In genomic region chr19:38223356-38223904, GRCm38 (mm10) we compare ENCODE assay signal across 8 mouse cellular contexts. TPM values are rescaled to one million over a fixed set of nuclear protein-coding genes. Genes with fewer than 3 reads are reported as not detected.
DNase-seq lines count a peak whose midpoint lies in the region; ATAC-seq and TF ChIP-seq lines count a peak whose summit lies in the region.

No protein-coding gene starts in this region.

- DNase-seq in cerebellum, adult 11-12 months: peak; percentile 47
- DNase-seq in cerebellum, adult 9-10 months: no peak
- DNase-seq in thymus, adult 2 months: no peak
- no peak for DNase-seq in thymus, postnatal 4 days
- no peak for DNase-seq in midbrain, postnatal 0 days (ENCODE audit: low spot score)
- DNase-seq in adrenal gland, postnatal 36 days: no peak
- DNase-seq in gastrocnemius, adult 8-10 months (ENCODE audit: low spot score in 2 of 2): no peak

- 5% methylated on average over 12 of the region's 12 CpGs for WGBS in thymus, adult 2 months
- WGBS in midbrain, postnatal 0 days: 9% methylated on average over 12 of the region's 12 CpGs

- H3K9me3 ChIP-seq in midbrain, postnatal 0 days (ENCODE audit: low read length): no peaks in the 10 kb centered on the region

- TF ChIP-seq POLR2A in thymus, adult 2 months (IDR thresholded peaks at IDR 0.05; ENCODE audit: control insufficient read depth, extremely low read depth, insufficient read depth, low read length, poor library complexity): no peak

- peak; percentile 12 for ATAC-seq in inflammation-experienced regulatory T-cells, adult 6 months
- ATAC-seq in midbrain, postnatal 0 days (ENCODE audit: low FRiP score): peak; percentile 13; the same call in 1 of the 2 replicates

- peak overlapping the region; percentile 66 for H3K9ac ChIP-seq in midbrain, postnatal 0 days (replicated peaks; ENCODE audit: low read length, poor library complexity, severe bottlenecking)

- no peak for TF ChIP-seq CTCF in thymus, adult 2 months (IDR thresholded peaks at IDR 0.05; ENCODE audit: borderline replicate concordance, control insufficient read depth, extremely low read depth, insufficient read depth, low read length, poor library complexity)
- TF ChIP-seq CTCF in midbrain, postnatal 0 days (IDR thresholded peaks at IDR 0.05): no peak

- peak overlapping the region; percentile 86 for H3K4me3 ChIP-seq in thymus, adult 2 months (ENCODE audit: control insufficient read depth, insufficient read depth, low read length)
- peak overlapping the region; percentile 49 for H3K4me3 ChIP-seq in midbrain, postnatal 0 days (ENCODE audit: low read depth, low read length)

- 0 out of 2 replicates have a peak, but pooled peaks cover 2% of the 10 kb centered on the region for H3K4me1 ChIP-seq in thymus, adult 2 months (replicated peaks; ENCODE audit: control insufficient read depth, insufficient read depth, low read length)
- peaks cover 4% of the 10 kb centered on the region; the same call in 1 of the 2 replicates for H3K4me1 ChIP-seq in midbrain, postnatal 0 days (ENCODE audit: insufficient read depth, low read length)

- no peaks in the 10 kb centered on the region for H3K36me3 ChIP-seq in thymus, adult 2 months (ENCODE audit: control insufficient read depth, insufficient read depth, low read length)
- H3K36me3 ChIP-seq in midbrain, postnatal 0 days (ENCODE audit: insufficient read depth, low read length): 0 out of 2 replicates have a peak, but pooled peaks cover 2% of the 10 kb centered on the region

- H3K27me3 ChIP-seq in thymus, adult 2 months (ENCODE audit: control insufficient read depth, insufficient read depth, low read length): no peaks in the 10 kb centered on the region
- H3K27me3 ChIP-seq in midbrain, postnatal 0 days (ENCODE audit: insufficient read depth, low read length): no peaks in the 10 kb centered on the region

- H3K4me2 ChIP-seq in midbrain, postnatal 0 days (ENCODE audit: low read depth, low read length, poor library complexity, severe bottlenecking): peak overlapping the region; percentile 53

- peak overlapping the region; percentile 55; the same call in 1 of the 2 replicates for H3K27ac ChIP-seq in thymus, adult 2 months (ENCODE audit: control insufficient read depth, insufficient read depth, low read length)
- H3K27ac ChIP-seq in midbrain, postnatal 0 days (ENCODE audit: low read depth, low read length): peak overlapping the region; percentile 93

RNA-seq across cellular contexts. Expression of gene Fra10ac1, which starts 0.5 kb away (rescaled TPM):
- 3.5 and 4.3 TPM in 2 replicates for polyA plus RNA-seq in thymus, adult 2 months (2012; rRNA removed)
- 10 to 100 TPM; 20.0 to 34.9 (median 33.3) TPM for polyA plus RNA-seq in inflammation-experienced regulatory T-cells, adult 6 months (2017; shearing (Covaris generic))
- 4.9 and 10.1 TPM in 2 replicates for total RNA-seq in midbrain, postnatal 0 days (2014; rRNA removed)
- 25.5 and 31.4 TPM in 2 replicates for polyA plus RNA-seq in midbrain, postnatal 0 days (2015; fragmentation: Nextera tagmentation; extraction: Ambion mirVana)
- 10 to 100 TPM; 13.4 to 13.7 TPM for total RNA-seq in adrenal gland, postnatal 36 days (2021)
- 10 to 100 TPM in 2 of 4 experiments, 1 to 10 TPM in 2; 7.6 to 11.5 (median 9.4) TPM for total RNA-seq in gastrocnemius, adult 8-10 months (2022)

RNA-seq across cellular contexts. Expression of gene Lgi1, which starts 40.9 kb away (rescaled TPM):
- polyA plus RNA-seq in thymus, adult 2 months (2012; rRNA removed): 0.04 TPM in 1 of 2 replicates, not detected in the other
- polyA plus RNA-seq in inflammation-experienced regulatory T-cells, adult 6 months (2017; shearing (Covaris generic)): under 1 TPM in 1 of 3 experiments, not detected in 2; 0.30 TPM
- total RNA-seq in midbrain, postnatal 0 days (2014; rRNA removed): 27.0 and 32.8 TPM in 2 replicates
- polyA plus RNA-seq in midbrain, postnatal 0 days (2015; fragmentation: Nextera tagmentation; extraction: Ambion mirVana): 22.5 and 28.3 TPM in 2 replicates
- total RNA-seq in adrenal gland, postnatal 36 days (2021): under 1 TPM; 0.56 to 0.99 TPM
- 1 to 10 TPM; 1.7 to 4.1 (median 3.1) TPM for total RNA-seq in gastrocnemius, adult 8-10 months (2022)
